Mouse (Mus musculus): ENCODE data around the gene Pax5.

DNA sequence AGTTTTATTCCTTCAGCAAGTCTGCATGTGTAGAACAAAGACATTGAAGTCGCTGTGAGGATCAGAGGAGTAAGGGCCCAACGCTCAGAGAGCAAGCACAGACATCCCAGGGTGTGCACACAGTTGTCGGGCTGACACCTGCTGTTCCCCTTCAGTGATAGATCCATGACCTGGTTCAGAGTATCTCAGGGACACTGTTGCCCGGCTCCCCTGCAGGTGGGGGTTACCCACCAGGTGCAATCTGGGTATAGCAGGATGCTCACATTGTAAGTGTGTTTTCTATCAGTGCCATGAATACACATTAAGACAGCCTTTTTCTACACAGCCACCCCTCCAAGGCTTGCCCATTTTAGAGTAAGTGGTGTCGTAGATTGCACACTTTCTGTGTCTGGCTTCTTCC, 212.1 kb downstream of the Pax5 start:
- TF ChIP-seq POLR2A (IDR thresholded peaks at IDR 0.05; ENCODE audit: low read depth, low read length): no peak
- no peak for TF ChIP-seq CTCF (IDR thresholded peaks at IDR 0.05; ENCODE audit: borderline replicate concordance, insufficient read depth, low read length)

Measured in embryonic fibroblast, embryonic 13.5 days (primary cell).